Mouse (Mus musculus) NIH3T3 (cell line): Measurements from ENCODE around the gene Kcp.

Experiments used
- DNase-seq: peaks from one replicate; pipeline ENCODE4 v3.0.0-alpha.2; 2012; ENCODE audit warnings: low read depth

Gene Kcp

GRCm38 (mm10) chr6:29523301-29524033 lies 15.7 kb upstream of the Kcp start:
- no peak for DNase-seq

GRCm38 (mm10) chr6:29522626-29523300 lies 15.0 kb upstream of the Kcp start:
- DNase-seq = no peak

GRCm38 (mm10) chr6:29517139-29517538 lies 9.4 kb upstream of the Kcp start:
- peak; percentile 90 for DNase-seq

- peak; percentile 51 for DNase-seq
Measured at GRCm38 (mm10) chr6:29513284-29513683, 5.5 kb upstream of the Kcp start.

- no peak for DNase-seq
Measured at GRCm38 (mm10) chr6:29509086-29509485, 1.3 kb upstream of the Kcp start.

- DNase-seq = no peak
Measured at GRCm38 (mm10) chr6:29506834-29507233, 918 bp downstream of the Kcp start.

- no peak for DNase-seq
Measured at GRCm38 (mm10) chr6:29505493-29505892, 2.3 kb downstream of the Kcp start.

GRCm38 (mm10) chr6:29501599-29501998 lies 6.2 kb downstream of the Kcp start:
- peak; percentile 58 for DNase-seq

GRCm38 (mm10) chr6:29500810-29501209 lies 6.9 kb downstream of the Kcp start:
- no peak for DNase-seq

GRCm38 (mm10) chr6:29500177-29500576 lies 7.6 kb downstream of the Kcp start:
- no peak for DNase-seq

- no peak for DNase-seq
Measured at GRCm38 (mm10) chr6:29497791-29498190, 10.0 kb downstream of the Kcp start.

- DNase-seq = no peak
Measured at GRCm38 (mm10) chr6:29496270-29496669, 11.5 kb downstream of the Kcp start.

- peak; percentile 47 for DNase-seq
Measured at GRCm38 (mm10) chr6:29494101-29494500, 13.7 kb downstream of the Kcp start.

GRCm38 (mm10) chr6:29485951-29486350 lies 21.8 kb downstream of the Kcp start:
- no peak for DNase-seq

- DNase-seq = peak; percentile 59
Measured at GRCm38 (mm10) chr6:29484716-29485559, 22.8 kb downstream of the Kcp start.

GRCm38 (mm10) chr6:29482691-29483090 lies 25.1 kb downstream of the Kcp start:
- DNase-seq = no peak

- DNase-seq = no peak
Measured at GRCm38 (mm10) chr6:29474736-29475135, 33.0 kb downstream of the Kcp start.

GRCm38 (mm10) chr6:29473941-29474691 lies 33.6 kb downstream of the Kcp start:
- DNase-seq = no peak

- DNase-seq = no peak
Measured at GRCm38 (mm10) chr6:29471137-29471536, 36.6 kb downstream of the Kcp start, which contains the start of gene Atp6v1fnb. Gene Atp6v1fnb (plus strand): TSS chr6:29471437.

GRCm38 (mm10) chr6:29468851-29469250 lies 38.9 kb downstream of the Kcp start:
- no peak for DNase-seq

GRCm38 (mm10) chr6:29467583-29468354 lies 40.0 kb downstream of the Kcp start, which contains the start of gene Atp6v1f:
Gene Atp6v1f (plus strand): TSS chr6:29467718.
- DNase-seq = peak; percentile 99
